Mouse (Mus musculus): ENCODE measurements around the gene Zfp974. TPM values are rescaled to one million over a fixed set of nuclear protein-coding genes. Genes with fewer than 3 reads are reported as not detected.
A peak's percentile ranks its signal among the peaks of the same experiment; 100 is the strongest.
"Not testable (repeated sequence)": the region's sequence is repeated elsewhere in the genome, so short reads cannot be mapped to it uniquely, and the experiment has no call there.

Gene Zfp974
- polyA plus RNA-seq (2016; fragmentation: Nextera tagmentation; extraction: Ambion mirVana) = 15.5 and 17.0 TPM in 2 replicates

GRCm38 (mm10) chr7:27928818-27929695, at the start of gene Zfp974:
Gene Zfp974 (minus strand): TSS chr7:27929460.
- peak within 1 kb of the TSS; percentile 67 for H3K27ac ChIP-seq
- peak within 1 kb of the TSS; percentile 87 for H3K4me2 ChIP-seq (replicated peaks)
- H3K36me3 ChIP-seq = peaks cover 13% of the 10 kb centered on the region
- peak within 1 kb of the TSS; percentile 69 for H3K4me3 ChIP-seq
- H3K9me3 ChIP-seq (replicated peaks) = no peaks in the 10 kb centered on the region
- peak; percentile 88 for ATAC-seq (ENCODE audit: low FRiP score)
- H3K4me1 ChIP-seq = peaks cover 10% of the 10 kb centered on the region
- WGBS = 5% methylated on average over 40 of the region's 40 CpGs
- H3K27me3 ChIP-seq = no peaks in the 10 kb centered on the region
- H3K9ac ChIP-seq = peak within 1 kb of the TSS; percentile 74

GRCm38 (mm10) chr7:27949451-27949850, 20.2 kb upstream of the Zfp974 start:
- not testable (repeated sequence) for H3K36me3 ChIP-seq; H3K9me3 ChIP-seq (replicated peaks); H3K9ac ChIP-seq; H3K4me1 ChIP-seq; H3K27ac ChIP-seq; H3K4me3 ChIP-seq; H3K27me3 ChIP-seq; H3K4me2 ChIP-seq (replicated peaks); ATAC-seq (ENCODE audit: low FRiP score)
- 93% methylated on average over 13 of the region's 13 CpGs for WGBS

GRCm38 (mm10) chr7:27941869-27942268, 12.6 kb upstream of the Zfp974 start:
- not testable (repeated sequence) for ATAC-seq (ENCODE audit: low FRiP score); H3K36me3 ChIP-seq; H3K9ac ChIP-seq; H3K27me3 ChIP-seq; H3K4me2 ChIP-seq (replicated peaks); H3K4me3 ChIP-seq; H3K9me3 ChIP-seq (replicated peaks); H3K27ac ChIP-seq; H3K4me1 ChIP-seq
- WGBS = 40% methylated on average over 6 of the region's 7 CpGs

GRCm38 (mm10) chr7:27933800-27934158, 4.5 kb upstream of the Zfp974 start:
- H3K4me3 ChIP-seq = not testable (repeated sequence)
- H3K4me2 ChIP-seq (replicated peaks) = peak overlapping the region; percentile 34; the same call in 1 of the 2 replicates

GRCm38 (mm10) chr7:27933050-27933799, 4.0 kb upstream of the Zfp974 start:
- Histone ChIP-seq H3K27ac (no peak overlapping the region), H3K9ac (no peak overlapping the region), H3K9me3 (replicated peaks) (no peaks in the 10 kb centered on the region), H3K4me3 (no peak overlapping the region), H3K36me3 (no peaks in the 10 kb centered on the region), H3K27me3 (no peaks in the 10 kb centered on the region), H3K4me1 (peaks cover 8% of the 10 kb centered on the region), H3K4me2 (replicated peaks) (peak overlapping the region; percentile 34; the same call in 1 of the 2 replicates)
- peak; percentile 60 for ATAC-seq (ENCODE audit: low FRiP score)
- 31% methylated on average over 7 of the region's 7 CpGs for WGBS

More at GRCm38 (mm10) chr7:27933800-27934158, 4.5 kb upstream of the Zfp974 start:
- not testable (repeated sequence) for H3K9me3 ChIP-seq (replicated peaks); H3K9ac ChIP-seq; ATAC-seq (ENCODE audit: low FRiP score); H3K27ac ChIP-seq; H3K4me1 ChIP-seq; H3K36me3 ChIP-seq; H3K27me3 ChIP-seq
- 67% methylated on average over 1 of the region's 9 CpGs for WGBS

- H3K4me2 ChIP-seq (replicated peaks); H3K27ac ChIP-seq; H3K4me1 ChIP-seq; H3K9ac ChIP-seq; ATAC-seq (ENCODE audit: low FRiP score); H3K27me3 ChIP-seq; H3K9me3 ChIP-seq (replicated peaks); H3K4me3 ChIP-seq: not testable (repeated sequence)
- WGBS = 43% methylated on average over 4 of the region's 4 CpGs
- peaks cover 23% of the 10 kb centered on the region for H3K36me3 ChIP-seq
Observed at GRCm38 (mm10) chr7:27927041-27927440, 2.2 kb downstream of the Zfp974 start.

- H3K4me2 ChIP-seq (replicated peaks); H3K4me1 ChIP-seq; ATAC-seq (ENCODE audit: low FRiP score); H3K4me3 ChIP-seq; H3K27me3 ChIP-seq; H3K27ac ChIP-seq; H3K9ac ChIP-seq: not testable (repeated sequence)
- H3K36me3 ChIP-seq = peaks cover 47% of the 10 kb centered on the region
- WGBS = 71% methylated on average over 3 of the region's 4 CpGs
- peaks cover 13% of the 10 kb centered on the region for H3K9me3 ChIP-seq (replicated peaks)
Observed at GRCm38 (mm10) chr7:27910952-27911351, 18.3 kb downstream of the Zfp974 start.

GRCm38 (mm10) chr7:27905061-27905848, 24.0 kb downstream of the Zfp974 start:
- Histone ChIP-seq H3K4me1 (no peaks in the 10 kb centered on the region), H3K9me3 (replicated peaks) (peaks cover 17% of the 10 kb centered on the region; the same call in 1 of the 2 replicates), H3K4me3 (no peak overlapping the region), H3K27me3 (no peaks in the 10 kb centered on the region), H3K36me3 (peaks cover 18% of the 10 kb centered on the region), H3K4me2 (replicated peaks) (no peak overlapping the region), H3K9ac (no peak overlapping the region), H3K27ac (no peak overlapping the region)
- 73% methylated on average over 11 of the region's 11 CpGs for whole genome bisulfite sequencing
- ATAC-seq (ENCODE audit: low FRiP score) = no peak

- Histone ChIP-seq H3K4me2 (replicated peaks) (no peak overlapping the region), H3K27ac (no peak overlapping the region), H3K27me3 (no peaks in the 10 kb centered on the region), H3K36me3 (no peaks in the 10 kb centered on the region), H3K4me1 (no peaks in the 10 kb centered on the region), H3K9ac (no peak overlapping the region), H3K9me3 (replicated peaks) (peaks cover 13% of the 10 kb centered on the region), H3K4me3 (no peak overlapping the region)
- no peak for ATAC-seq (ENCODE audit: low FRiP score)
- WGBS = 89% methylated on average over 4 of the region's 4 CpGs
Observed at GRCm38 (mm10) chr7:27900601-27901000, 28.7 kb downstream of the Zfp974 start.

GRCm38 (mm10) chr7:27881721-27882120, 47.5 kb downstream of the Zfp974 start:
- H3K4me2 ChIP-seq (replicated peaks) = no peak overlapping the region
- no peaks in the 10 kb centered on the region for H3K4me1 ChIP-seq
- H3K9me3 ChIP-seq (replicated peaks) = no peaks in the 10 kb centered on the region
- no peak overlapping the region for H3K4me3 ChIP-seq
- H3K27me3 ChIP-seq = no peaks in the 10 kb centered on the region
- 98% methylated on average over 4 of the region's 4 CpGs for WGBS
- peaks cover 30% of the 10 kb centered on the region for H3K36me3 ChIP-seq
- no peak for ATAC-seq (ENCODE audit: low FRiP score)
- no peak overlapping the region for H3K9ac ChIP-seq
- H3K27ac ChIP-seq = no peak overlapping the region

- H3K4me3 ChIP-seq; H3K9ac ChIP-seq; H3K27me3 ChIP-seq; H3K4me2 ChIP-seq (replicated peaks); ATAC-seq (ENCODE audit: low FRiP score); H3K9me3 ChIP-seq (replicated peaks); H3K27ac ChIP-seq: not testable (repeated sequence)
- Histone ChIP-seq H3K36me3 (peaks cover 18% of the 10 kb centered on the region), H3K4me1 (peaks cover 18% of the 10 kb centered on the region)
- WGBS = 83% methylated on average over 5 of the region's 5 CpGs
Observed at GRCm38 (mm10) chr7:27862578-27862977, 66.7 kb downstream of the Zfp974 start.
